Mouse (Mus musculus): Measurements from ENCODE around the gene Slc25a3. TPM values are rescaled to one million over a fixed set of nuclear protein-coding genes. Genes with fewer than 3 reads are reported as not detected.

The Slc25a3 gene
- total and polyA plus RNA-seq, 2 experiments = 222 to 371 TPM

DNA sequence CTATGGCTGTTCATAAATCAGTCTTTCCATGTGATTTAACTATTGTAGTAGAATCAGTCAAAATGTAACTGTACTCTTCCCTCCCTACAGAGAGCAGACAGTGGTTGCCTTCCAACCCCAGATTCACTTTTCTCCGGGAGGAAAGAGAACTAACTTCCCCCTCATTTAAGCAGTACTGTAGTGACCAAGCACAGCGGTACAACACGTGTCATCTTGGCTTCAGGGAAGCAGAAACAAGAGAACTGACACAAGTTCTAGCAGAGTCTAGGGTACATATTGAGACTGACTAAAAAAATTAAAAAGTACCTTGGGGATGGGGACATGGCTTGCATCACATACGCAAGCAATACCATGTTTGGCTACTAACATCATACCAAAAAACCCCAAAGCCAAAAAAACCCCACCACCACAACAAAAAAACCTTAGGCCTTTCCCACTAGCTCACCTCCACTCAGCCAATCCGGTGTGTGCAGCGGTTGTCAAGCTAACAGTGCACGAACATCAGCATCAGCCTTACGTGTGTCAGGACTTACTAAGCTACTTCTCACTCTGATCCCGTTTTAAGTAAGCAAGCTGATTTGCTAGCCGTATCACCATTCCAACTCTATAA lies 30.1 kb upstream of the Slc25a3 start:
- H3K4me1 ChIP-seq (ENCODE audit: control insufficient read depth, insufficient read depth, low read length) = no peaks in the 10 kb centered on the region
- H3K79me2 ChIP-seq (ENCODE audit: control insufficient read depth, insufficient read depth, low read length) = peaks cover 6% of the 10 kb centered on the region; the same call in 1 of the 2 replicates
- TF ChIP-seq POLR2A (IDR thresholded peaks at IDR 0.05; ENCODE audit: extremely low read depth, insufficient read depth, low read length) (no peak), CTCF (IDR thresholded peaks at IDR 0.05; ENCODE audit: low read depth, low read length) (no peak)

DNA sequence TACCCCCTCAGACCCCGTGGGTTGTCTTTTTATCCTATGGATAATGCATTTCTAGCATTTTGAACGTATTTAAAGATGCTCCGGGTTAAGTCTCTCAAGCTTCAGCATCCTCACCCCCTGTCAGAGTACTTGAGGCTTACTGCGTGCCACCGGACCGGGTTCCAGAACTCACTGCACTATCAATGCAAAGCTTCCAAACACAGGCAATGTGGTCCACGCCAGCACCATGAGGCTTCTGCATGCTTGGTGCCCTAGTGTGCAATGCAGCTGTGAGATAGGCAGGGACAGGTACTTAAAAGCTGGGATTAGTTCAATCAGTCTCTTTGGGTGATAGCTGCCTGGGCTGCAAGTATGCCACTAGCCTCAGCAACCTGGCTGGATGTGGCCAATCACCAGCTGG lies 21.6 kb upstream of the Slc25a3 start:
- WGBS = 98% methylated on average over 7 of the region's 7 CpGs
- H3K27me3 ChIP-seq (ENCODE audit: control insufficient read depth, insufficient read depth, low read length) = no peaks in the 10 kb centered on the region
- H3K79me2 ChIP-seq (ENCODE audit: control insufficient read depth, insufficient read depth, low read length) = no peaks in the 10 kb centered on the region
- H3K9ac ChIP-seq (ENCODE audit: low read depth, low read length) = no peak overlapping the region
- no peak for DNase-seq (ENCODE audit: extremely low read depth, low read depth, low spot score)
- no peak overlapping the region for H3K4me3 ChIP-seq (ENCODE audit: insufficient read depth, low read depth, low read length)
- no peak overlapping the region for H3K27ac ChIP-seq (replicated peaks; ENCODE audit: insufficient read depth, low read depth, low read length)
- H3K36me3 ChIP-seq (ENCODE audit: control insufficient read depth, insufficient read depth, low read length) = peaks cover 33% of the 10 kb centered on the region
- TF ChIP-seq CTCF (IDR thresholded peaks at IDR 0.05; ENCODE audit: low read depth, low read length) (no peak), POLR2A (IDR thresholded peaks at IDR 0.05; ENCODE audit: extremely low read depth, insufficient read depth, low read length) (no peak)
- no peaks in the 10 kb centered on the region for H3K4me1 ChIP-seq (ENCODE audit: control insufficient read depth, insufficient read depth, low read length)

More for the DNA sequence above, 30.1 kb upstream of the Slc25a3 start:
- WGBS = 93% methylated on average over 10 of the region's 10 CpGs
- no peaks in the 10 kb centered on the region for H3K27me3 ChIP-seq (ENCODE audit: control insufficient read depth, insufficient read depth, low read length)
- no peak for DNase-seq (ENCODE audit: extremely low read depth, low read depth, low spot score)
- no peak overlapping the region for H3K27ac ChIP-seq (replicated peaks; ENCODE audit: insufficient read depth, low read depth, low read length)
- peaks cover 58% of the 10 kb centered on the region for H3K36me3 ChIP-seq (ENCODE audit: control insufficient read depth, insufficient read depth, low read length)
- H3K9ac ChIP-seq (ENCODE audit: low read depth, low read length) = no peak overlapping the region
- no peak overlapping the region for H3K4me3 ChIP-seq (ENCODE audit: insufficient read depth, low read depth, low read length)

DNA sequence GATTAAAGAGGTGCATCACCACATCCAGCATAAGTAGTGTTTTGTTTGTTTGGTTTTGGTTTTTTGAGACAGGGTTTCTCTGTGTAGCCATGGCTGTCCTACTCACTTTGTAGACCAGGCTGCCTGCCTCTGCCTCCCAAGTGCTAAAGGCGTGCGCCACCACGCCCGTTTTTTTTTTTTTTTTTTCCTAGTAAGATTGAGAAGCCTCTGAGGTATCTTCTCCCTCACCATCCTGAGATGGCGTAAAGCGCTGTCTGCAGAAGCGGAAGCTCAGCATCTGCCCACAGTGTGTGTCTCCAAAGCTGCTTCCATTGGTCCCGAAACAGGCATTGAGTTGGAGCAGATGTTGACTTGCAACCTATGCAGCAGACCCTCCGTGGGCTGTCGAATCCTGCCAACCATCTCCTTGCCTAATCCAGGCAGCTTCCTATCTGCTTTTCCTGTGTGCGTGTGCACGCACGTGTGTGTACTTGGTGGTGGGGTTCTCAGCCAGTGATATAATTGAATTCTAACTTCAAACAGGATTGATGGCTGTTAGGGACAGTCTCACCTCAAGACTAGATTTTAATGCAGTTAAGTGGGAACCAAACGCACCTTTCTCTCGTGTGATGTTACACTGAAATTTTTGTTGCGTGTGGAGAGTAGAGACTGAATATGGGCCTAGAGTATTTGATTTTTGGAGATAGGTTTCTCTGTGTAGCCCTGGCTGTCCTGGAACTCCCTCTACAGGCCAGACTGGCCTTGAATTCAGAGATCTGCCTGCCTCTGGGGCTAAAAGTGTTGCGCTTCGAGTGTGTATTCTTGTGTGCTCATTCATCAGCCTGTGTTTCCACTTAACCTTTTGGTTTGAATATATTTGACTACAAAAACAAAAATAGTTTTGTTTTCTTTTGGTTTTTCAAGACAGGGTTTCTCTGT lies 19.7 kb upstream of the Slc25a3 start:
- 61% methylated on average over 18 of the region's 18 CpGs for WGBS
- Histone ChIP-seq H3K9ac (ENCODE audit: low read depth, low read length) (no peak overlapping the region), H3K27me3 (ENCODE audit: control insufficient read depth, insufficient read depth, low read length) (no peaks in the 10 kb centered on the region), H3K36me3 (ENCODE audit: control insufficient read depth, insufficient read depth, low read length) (peaks cover 18% of the 10 kb centered on the region), H3K4me3 (ENCODE audit: insufficient read depth, low read depth, low read length) (no peak overlapping the region), H3K79me2 (ENCODE audit: control insufficient read depth, insufficient read depth, low read length) (no peaks in the 10 kb centered on the region), H3K27ac (replicated peaks; ENCODE audit: insufficient read depth, low read depth, low read length) (no peak overlapping the region), H3K4me1 (ENCODE audit: control insufficient read depth, insufficient read depth, low read length) (no peaks in the 10 kb centered on the region)
- TF ChIP-seq POLR2A (IDR thresholded peaks at IDR 0.05; ENCODE audit: extremely low read depth, insufficient read depth, low read length) = no peak
- TF ChIP-seq CTCF (IDR thresholded peaks at IDR 0.05; ENCODE audit: low read depth, low read length) = peak; percentile 12; the same call in 1 of the 2 replicates
- no peak for DNase-seq (ENCODE audit: extremely low read depth, low read depth, low spot score)

DNA sequence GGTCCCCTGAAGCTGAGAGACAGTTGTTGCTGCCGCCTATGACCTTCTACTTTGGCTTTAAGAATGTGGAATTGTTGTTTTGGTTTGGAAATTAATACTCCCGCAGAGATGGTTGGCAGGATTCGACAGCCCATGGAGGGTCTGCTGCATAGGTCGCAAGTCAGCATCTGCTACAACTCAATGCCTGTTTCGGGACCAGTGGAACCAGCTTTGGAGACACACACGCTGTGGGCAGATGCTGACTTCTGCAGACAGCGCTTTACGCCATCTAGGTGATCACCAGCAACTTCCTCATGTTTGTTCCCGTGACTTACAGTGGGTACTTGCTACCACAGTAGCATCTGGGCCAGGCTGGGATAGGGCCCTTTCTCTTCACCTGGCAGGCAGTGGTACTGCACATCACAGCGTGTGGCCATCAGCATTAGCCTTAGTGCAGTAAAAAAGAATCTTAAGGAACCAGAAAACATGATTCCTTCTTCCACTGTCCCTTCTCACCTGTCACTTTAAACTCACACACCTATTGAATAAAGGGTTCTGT lies 18.9 kb upstream of the Slc25a3 start:
- Histone ChIP-seq H3K27ac (replicated peaks; ENCODE audit: insufficient read depth, low read depth, low read length) (no peak overlapping the region), H3K9ac (ENCODE audit: low read depth, low read length) (no peak overlapping the region), H3K4me1 (ENCODE audit: control insufficient read depth, insufficient read depth, low read length) (no peaks in the 10 kb centered on the region), H3K79me2 (ENCODE audit: control insufficient read depth, insufficient read depth, low read length) (no peaks in the 10 kb centered on the region), H3K27me3 (ENCODE audit: control insufficient read depth, insufficient read depth, low read length) (no peaks in the 10 kb centered on the region), H3K4me3 (ENCODE audit: insufficient read depth, low read depth, low read length) (no peak overlapping the region), H3K36me3 (ENCODE audit: control insufficient read depth, insufficient read depth, low read length) (peaks cover 15% of the 10 kb centered on the region)
- WGBS = 74% methylated on average over 10 of the region's 10 CpGs
- TF ChIP-seq CTCF (IDR thresholded peaks at IDR 0.05; ENCODE audit: low read depth, low read length) (no peak), POLR2A (IDR thresholded peaks at IDR 0.05; ENCODE audit: extremely low read depth, insufficient read depth, low read length) (no peak)
- no peak for DNase-seq (ENCODE audit: extremely low read depth, low read depth, low spot score)

DNA sequence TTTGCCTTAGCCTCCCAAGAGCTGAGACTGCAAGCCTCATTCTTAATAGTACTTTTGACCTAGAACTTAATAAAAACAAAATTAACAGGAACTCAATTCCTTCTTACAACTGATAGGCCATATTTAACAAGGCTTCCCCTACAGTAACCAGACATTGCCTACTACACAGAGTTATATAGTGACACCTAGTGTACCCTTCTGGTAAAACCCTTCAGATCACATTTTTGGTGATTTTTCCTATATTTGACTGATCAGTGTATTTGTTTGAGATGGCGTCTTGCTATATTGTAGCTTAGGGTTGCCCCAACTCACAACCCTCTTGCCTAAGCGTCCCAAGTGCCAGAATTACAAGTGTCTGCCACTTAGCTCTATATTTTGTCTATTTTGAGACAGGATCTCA lies 17.7 kb upstream of the Slc25a3 start:
- Histone ChIP-seq H3K79me2 (ENCODE audit: control insufficient read depth, insufficient read depth, low read length) (no peaks in the 10 kb centered on the region), H3K27ac (replicated peaks; ENCODE audit: insufficient read depth, low read depth, low read length) (no peak overlapping the region), H3K27me3 (ENCODE audit: control insufficient read depth, insufficient read depth, low read length) (no peaks in the 10 kb centered on the region), H3K36me3 (ENCODE audit: control insufficient read depth, insufficient read depth, low read length) (peaks cover 6% of the 10 kb centered on the region; the same call in 1 of the 2 replicates), H3K4me1 (ENCODE audit: control insufficient read depth, insufficient read depth, low read length) (no peaks in the 10 kb centered on the region), H3K4me3 (ENCODE audit: insufficient read depth, low read depth, low read length) (no peak overlapping the region), H3K9ac (ENCODE audit: low read depth, low read length) (no peak overlapping the region)
- TF ChIP-seq CTCF (IDR thresholded peaks at IDR 0.05; ENCODE audit: low read depth, low read length) = peak; percentile 49
- TF ChIP-seq POLR2A (IDR thresholded peaks at IDR 0.05; ENCODE audit: extremely low read depth, insufficient read depth, low read length) = no peak
- peak; percentile 59 for DNase-seq (ENCODE audit: extremely low read depth, low read depth, low spot score)
- WGBS = 11% methylated on average over 2 of the region's 2 CpGs
